Mouse (Mus musculus): ENCODE measurements around the gene Bicdl1.

The Bicdl1 gene

DNA sequence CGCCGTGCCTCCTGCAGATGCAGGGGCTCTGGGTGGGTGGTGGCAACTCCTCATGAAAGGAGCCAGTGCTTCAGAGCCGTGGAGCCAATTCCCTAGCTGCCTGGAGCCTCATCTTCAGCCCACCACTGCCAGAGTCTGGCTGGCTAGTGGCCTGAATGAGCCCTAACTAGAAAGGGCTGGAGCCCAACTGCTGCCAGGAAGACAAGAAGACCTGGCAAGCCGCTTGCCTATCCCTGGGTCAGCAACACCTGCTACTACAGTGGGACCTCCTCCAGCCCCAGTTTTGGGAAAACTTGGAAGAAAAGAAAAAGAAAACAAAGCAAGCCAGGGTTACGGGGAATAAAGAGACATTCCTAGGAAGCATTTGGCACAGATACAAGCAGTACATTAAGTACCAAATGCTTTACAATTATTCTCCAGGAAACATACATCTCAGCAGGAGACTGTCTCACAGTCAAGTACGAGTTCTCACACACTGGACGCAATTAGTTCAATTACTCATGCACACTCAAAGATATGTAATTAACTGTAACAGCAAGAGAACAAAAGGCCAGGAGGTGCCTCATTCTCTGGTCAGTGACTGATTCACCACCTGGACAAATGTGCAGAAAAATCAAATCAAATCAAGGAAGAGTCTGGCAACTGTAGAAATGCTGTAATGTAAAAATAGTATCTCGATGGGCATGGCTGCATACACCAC lies 64.9 kb downstream of the Bicdl1 start:
- DNase-seq = no peak

GRCm38 (mm10) chr5:115662658-115663057 lies 68.8 kb downstream of the Bicdl1 start:
- peak; percentile 7 for DNase-seq

DNA sequence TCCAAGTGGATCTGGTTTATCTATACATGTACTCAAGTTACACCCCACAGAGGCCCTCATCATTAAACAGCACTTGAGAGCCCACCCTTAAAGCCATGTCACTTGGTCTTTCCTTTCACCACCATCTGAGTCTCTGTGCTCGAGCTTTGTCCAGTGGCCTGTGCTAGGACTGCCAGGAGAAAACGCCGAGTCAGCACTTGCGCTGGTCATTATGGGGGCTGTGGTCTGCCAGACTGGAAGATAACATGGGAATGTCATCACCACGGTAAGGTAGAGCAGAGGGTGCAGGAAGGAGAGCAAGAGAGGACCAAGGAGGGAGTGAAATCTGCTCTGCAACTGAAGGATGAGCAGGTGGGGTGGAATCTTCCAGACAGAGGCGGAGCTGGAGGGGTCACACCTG lies 73.1 kb downstream of the Bicdl1 start:
- no peak for DNase-seq

GRCm38 (mm10) chr5:115657234-115657633 lies 74.2 kb downstream of the Bicdl1 start:
- no peak for DNase-seq

DNA sequence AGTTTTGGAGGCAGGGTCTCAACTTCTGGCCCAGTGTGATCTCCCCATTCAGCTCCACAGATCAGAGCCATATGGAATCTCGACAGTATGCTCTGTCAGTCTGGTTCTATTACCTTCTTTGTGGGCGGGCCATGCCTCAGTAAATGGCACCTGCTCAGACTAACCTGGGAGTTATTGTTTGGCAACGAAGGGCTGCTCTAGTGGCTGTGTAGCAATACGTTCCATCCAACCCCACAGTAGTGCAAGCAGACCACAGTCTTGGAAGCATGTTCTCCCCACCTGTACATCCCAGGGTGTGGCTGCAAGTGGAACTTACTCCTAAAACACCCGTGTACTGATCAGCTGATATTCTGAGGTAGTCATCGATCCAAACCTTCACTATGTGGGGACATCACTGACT lies 74.7 kb downstream of the Bicdl1 start:
- no peak for DNase-seq

- no peak for DNase-seq
Observed at GRCm38 (mm10) chr5:115653776-115654175, 77.6 kb downstream of the Bicdl1 start.

DNA sequence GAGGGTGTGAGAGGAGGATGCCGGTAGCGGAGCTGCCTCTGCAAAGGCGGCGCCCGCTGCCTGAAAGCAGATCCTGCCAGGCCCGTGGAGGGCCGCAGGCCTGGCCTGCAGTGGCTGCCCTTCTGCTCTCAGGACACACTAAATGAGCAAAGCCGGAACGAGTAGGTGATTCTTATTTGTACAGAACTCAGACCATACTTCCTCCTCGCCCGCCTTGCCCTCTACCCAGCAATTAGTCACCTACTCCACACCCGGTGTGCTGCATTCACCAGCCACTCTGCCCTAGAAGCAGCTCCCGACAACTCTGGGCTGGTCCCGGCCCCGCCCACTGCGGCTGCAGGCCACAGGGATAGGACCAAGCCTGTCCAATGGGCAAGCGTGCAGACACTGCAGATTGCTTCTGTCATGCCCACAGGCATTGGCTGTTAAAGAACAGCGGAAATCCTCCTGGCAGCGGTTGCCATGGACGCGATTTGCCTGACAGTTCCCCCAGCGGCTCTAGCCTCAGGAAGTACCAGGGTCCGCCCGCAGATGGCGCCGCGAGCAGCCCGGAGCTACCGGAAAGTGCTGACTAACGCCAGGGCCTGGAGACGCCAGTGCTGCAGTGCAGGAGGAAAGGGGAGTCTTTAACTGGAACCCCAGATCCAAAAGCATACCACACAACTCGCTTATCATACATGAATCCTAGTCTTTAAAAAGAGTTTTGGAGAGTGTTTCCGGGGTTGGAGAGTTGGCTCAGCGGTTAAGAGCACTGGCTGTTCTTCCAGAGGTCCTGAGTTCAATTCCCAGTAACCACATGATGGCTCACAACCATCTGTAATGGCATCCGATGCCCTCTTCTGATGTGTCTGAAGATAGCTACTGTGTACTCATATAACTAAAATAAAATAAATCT lies 78.5 kb downstream of the Bicdl1 start:
- peak; percentile 100 for DNase-seq

DNA sequence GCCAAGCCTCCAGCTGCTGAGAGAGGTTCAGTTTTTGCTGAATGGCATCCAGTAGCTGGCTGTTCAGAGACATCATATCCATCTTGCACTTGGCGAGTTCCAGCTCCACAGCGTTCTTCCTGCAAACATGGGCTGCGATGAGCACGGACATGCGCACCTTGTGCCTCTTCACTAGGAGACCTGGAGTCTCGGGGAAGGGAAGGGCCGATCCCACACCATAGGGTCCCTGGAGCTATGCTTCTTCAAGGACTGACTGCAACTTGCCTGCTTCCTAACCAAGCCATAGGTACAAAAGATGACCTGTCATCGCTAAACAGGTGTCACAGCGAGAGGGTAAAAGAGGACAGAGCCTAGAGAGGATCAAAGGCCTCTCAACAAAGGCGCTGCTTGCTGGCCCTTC lies 79.6 kb downstream of the Bicdl1 start:
- no peak for DNase-seq

DNA sequence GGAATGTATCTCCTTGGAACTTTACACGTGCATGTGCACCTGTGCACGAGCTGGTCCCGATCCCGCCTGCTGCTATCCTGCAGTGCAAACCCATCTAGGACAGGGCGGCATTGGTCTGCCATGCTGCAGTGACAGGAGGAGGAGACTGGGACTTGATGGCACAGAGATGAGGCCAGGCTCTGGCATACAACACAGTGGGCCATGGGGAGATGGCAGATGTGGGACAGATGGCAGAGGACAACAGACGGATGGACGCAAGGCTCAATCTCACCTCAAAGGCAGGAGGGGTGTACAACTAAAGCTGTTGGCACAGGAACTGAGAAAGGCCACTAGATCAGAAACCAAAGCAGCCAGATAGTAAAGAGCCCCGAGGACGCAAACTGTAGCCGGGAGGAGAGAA lies 80.5 kb downstream of the Bicdl1 start:
- DNase-seq = no peak

- DNase-seq = no peak
Observed at GRCm38 (mm10) chr5:115649699-115650098, 81.7 kb downstream of the Bicdl1 start.

GRCm38 (mm10) chr5:115648876-115649275 lies 82.5 kb downstream of the Bicdl1 start:
- DNase-seq = no peak

DNA sequence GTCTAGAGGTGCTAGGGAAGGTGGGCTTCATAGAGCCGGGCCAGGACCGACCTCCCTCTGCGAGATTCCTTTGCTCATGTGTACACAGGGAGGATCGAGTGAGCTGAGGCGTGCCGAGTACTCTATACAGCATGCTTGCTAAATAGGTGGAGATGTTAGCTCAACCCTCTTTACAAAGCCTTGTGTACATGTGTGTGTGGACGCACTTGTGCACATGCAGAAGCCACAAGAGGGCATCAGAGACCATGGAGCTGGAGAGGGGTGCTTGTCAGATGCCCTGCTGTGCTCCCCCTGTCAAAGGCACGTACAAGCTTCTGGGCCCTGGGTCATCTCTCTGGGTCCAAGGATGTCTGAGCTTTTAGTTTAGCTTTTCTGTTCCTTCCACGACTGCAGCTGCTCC lies 87.2 kb downstream of the Bicdl1 start:
- DNase-seq = peak; percentile 14

GRCm38 (mm10) chr5:115635536-115635935 lies 95.9 kb downstream of the Bicdl1 start:
- peak; percentile 46 for DNase-seq

GRCm38 (mm10) chr5:115634046-115634445 lies 97.4 kb downstream of the Bicdl1 start:
- no peak for DNase-seq

DNA sequence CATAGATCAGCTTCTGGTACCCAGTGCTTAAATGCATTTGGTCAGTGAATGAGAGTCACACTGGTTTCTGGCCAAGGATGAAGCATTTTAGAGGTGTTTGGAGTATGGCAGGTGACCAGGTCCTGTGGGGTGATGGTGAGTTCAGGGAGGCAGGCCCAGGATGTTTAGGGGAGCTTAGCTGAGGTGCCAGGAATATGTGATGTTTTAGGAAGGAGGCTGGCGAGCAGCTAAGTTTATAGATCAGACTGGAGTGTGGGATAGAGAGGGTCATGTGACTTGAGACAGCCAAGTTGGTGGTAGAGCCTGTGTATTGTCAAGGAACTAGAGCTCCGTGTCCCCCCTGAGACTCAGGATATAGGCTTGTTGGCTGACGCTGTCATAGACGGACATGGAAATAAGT lies 98.4 kb downstream of the Bicdl1 start:
- no peak for DNase-seq

- peak; percentile 20 for DNase-seq
Observed at GRCm38 (mm10) chr5:115632358-115632714, 99.1 kb downstream of the Bicdl1 start.

DNA sequence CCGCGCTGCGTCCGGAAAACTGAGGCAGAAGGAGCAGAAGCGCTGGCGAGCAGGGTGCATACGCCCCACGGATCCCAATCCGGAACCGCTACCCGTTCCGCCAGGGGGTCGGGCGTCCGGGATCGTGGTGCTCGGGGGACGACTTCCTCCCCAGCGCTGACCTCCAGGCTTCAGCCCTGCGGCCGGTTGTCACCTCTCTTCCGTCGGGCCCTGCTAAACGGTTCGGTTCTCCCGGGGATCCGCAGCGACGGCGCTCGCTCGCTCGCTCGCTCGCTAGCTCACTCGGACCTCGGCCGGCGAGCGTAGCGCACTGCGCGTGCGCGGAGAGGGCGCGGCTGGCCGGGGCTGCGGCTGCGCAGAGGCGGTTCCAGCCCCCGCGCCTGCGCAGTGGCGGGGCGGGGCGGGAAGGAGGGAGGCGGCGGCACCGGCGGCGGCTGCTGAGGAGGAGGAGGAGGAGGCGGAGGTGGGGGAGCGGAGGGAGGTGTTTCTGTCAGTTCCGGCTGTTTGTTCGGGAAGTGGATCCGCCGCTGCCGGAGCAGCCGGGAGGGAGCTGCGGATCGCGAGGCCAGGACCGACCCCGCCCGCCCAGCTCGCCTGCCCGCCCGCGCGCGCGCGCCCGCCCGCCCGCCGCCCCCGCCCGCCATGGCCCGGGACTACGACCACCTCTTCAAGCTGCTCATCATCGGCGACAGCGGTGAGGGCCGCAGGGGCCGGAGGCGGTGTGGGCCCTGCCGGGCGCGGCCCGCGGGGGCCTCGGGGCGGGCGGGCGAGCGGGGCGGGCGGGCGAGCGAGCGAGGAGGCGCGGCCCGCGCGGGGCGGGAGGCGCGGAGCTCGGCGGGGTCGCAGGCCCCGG lies 99.7 kb downstream of the Bicdl1 start, which contains the start of gene Rab35:
Gene Rab35 (plus strand): TSS at position 404 of the 853 bp plus-strand sequence.
- DNase-seq = peak; percentile 94

- DNase-seq = no peak
Observed at GRCm38 (mm10) chr5:115630291-115630690, 101.1 kb downstream of the Bicdl1 start.

DNA sequence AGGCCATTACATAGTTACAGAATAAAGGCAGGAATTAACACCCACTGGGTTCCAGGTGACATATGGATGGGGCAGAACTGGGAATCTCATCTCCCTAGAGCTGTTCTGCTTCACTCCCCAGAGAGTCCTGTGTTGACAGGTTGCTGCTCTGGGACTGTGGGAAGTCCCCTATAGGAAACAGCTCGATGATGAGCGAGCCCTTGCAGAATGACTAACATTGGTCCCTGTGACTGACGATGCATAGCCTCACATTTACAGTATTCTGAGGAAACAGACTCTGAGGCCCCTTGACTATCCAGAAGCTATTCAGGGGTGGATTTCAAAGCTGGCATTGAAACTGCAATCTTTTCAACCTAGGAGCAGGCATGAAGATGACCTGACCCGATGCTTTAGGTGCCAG lies 101.7 kb downstream of the Bicdl1 start:
- DNase-seq = no peak

GRCm38 (mm10) chr5:115628083-115628482 lies 103.3 kb downstream of the Bicdl1 start:
- no peak for DNase-seq

- no peak for DNase-seq
Observed at GRCm38 (mm10) chr5:115626237-115626886, 105.1 kb downstream of the Bicdl1 start.

DNA sequence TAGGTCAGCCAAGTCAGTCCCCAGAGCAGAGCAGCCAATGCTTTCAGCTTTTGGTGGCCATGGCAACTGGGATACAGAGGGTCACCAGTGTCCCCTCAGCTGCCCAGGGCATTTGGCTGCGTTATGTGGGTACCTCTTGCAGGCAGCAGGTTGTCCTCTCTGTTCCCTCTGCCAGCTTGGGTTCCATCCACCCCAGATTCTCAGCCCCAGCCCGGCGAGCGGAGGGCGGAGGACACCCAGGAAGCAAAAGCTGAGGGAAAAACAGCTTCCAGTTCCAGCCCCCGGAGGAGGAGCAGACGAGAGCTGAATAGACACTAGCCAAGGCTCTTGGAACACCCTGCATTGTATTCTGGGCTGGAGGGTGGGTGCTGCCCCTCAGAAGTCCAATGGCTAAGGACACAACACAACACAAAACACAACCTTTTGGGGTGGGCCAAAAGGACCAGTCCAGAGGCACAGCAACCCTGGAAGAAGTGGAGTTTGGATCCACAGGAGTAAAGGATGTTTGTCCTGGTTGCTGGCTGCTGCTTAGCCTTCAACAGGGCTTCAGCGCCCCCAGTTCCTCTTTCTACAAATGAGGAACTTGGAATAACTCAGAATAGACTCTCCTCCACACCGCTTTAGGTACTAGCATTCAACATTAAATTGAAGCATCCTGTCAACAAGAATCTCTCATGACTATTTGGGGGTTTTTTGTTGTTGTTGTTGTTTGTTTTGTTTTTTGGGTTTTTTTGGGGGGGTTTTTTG lies 107.6 kb downstream of the Bicdl1 start:
- DNase-seq = peak; percentile 59

Data from lung, postnatal 36 days (tissue).